Mouse (Mus musculus): ENCODE data around the gene Slc22a15. TPM values are rescaled to one million over a fixed set of nuclear protein-coding genes. Genes with fewer than 3 reads are reported as not detected.

Slc22a15 gene
- polyA plus RNA-seq, 1 experiment from 2014 or later: 4.1 TPM

DNA sequence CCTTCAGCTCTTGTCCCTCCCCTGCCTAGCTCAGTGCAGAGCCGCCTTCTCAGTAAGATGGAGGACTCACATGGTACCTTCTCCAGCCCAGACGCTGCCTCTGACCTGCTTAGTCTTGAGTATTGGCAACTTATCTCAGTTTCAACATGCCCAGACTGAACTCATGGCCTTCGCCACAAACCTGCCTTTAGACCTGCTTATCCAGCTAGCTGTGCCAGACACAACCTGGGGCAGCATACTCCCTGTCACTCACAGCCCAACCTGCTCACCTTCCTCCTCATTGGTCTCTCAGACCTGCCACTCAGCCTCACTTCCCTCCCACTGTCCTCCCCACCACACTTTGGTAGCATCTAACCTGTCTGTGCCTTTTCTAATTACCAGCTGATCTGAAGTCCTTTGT, 108.2 kb downstream of the Slc22a15 start:
- DNase-seq (ENCODE audit: low spot score) (no peak), ATAC-seq (ENCODE audit: low FRiP score, low TSS enrichment) (peak; percentile 9; the same call in 1 of the 2 replicates)
- no peak overlapping the region for H3K4me3 ChIP-seq (ENCODE audit: low read depth, low read length)
- no peak overlapping the region for H3K27ac ChIP-seq (replicated peaks)
- TF ChIP-seq CTCF (IDR thresholded peaks at IDR 0.05; ENCODE audit: low read depth): no peak
- TF ChIP-seq EP300 (optimal IDR thresholded peaks at IDR 0.05): no peak
- H3K4me1 ChIP-seq (replicated peaks; ENCODE audit: control insufficient read depth, insufficient read depth): no peaks in the 10 kb centered on the region
- H3K9ac ChIP-seq (ENCODE audit: low read length): no peak overlapping the region
- no peaks in the 10 kb centered on the region for H3K36me3 ChIP-seq (ENCODE audit: control insufficient read depth, insufficient read depth, low read length)
- H3K27me3 ChIP-seq (ENCODE audit: control insufficient read depth, insufficient read depth, low read length): no peaks in the 10 kb centered on the region
- no peaks in the 10 kb centered on the region for H3K9me3 ChIP-seq (ENCODE audit: control insufficient read depth, low read length)
- H3K4me2 ChIP-seq (replicated peaks; ENCODE audit: low read depth): no peak overlapping the region
- 62% methylated on average over 3 of the region's 3 CpGs for WGBS

DNA sequence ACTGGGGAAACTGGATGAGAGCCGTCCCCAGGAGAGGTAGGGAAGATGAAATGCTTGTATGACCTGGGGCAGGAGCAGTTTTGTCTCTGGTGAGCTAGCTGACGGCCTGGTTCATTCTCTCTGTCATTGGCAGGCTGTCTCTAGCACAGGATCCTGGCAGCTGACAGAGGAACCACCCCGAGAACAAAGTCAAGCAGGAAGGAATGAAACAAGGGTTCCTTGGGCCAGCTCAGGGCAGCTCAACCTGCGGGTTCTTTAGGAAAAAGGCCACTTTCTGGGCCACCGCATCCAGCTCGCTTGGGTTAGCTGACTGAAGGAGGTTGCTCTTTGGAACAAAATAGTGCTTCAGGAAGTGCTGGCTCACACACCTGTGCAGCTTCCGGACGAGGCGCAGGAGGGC, 109.5 kb downstream of the Slc22a15 start:
- no peak for DNase-seq (ENCODE audit: low spot score)
- 76% methylated on average over 9 of the region's 9 CpGs for WGBS
- Histone ChIP-seq H3K4me1 (replicated peaks; ENCODE audit: control insufficient read depth, insufficient read depth) (no peaks in the 10 kb centered on the region), H3K27ac (replicated peaks) (no peak overlapping the region), H3K36me3 (ENCODE audit: control insufficient read depth, insufficient read depth, low read length) (no peaks in the 10 kb centered on the region), H3K4me2 (replicated peaks; ENCODE audit: low read depth) (no peak overlapping the region), H3K4me3 (ENCODE audit: low read depth, low read length) (no peak overlapping the region), H3K9ac (ENCODE audit: low read length) (no peak overlapping the region), H3K9me3 (ENCODE audit: control insufficient read depth, low read length) (no peaks in the 10 kb centered on the region), H3K27me3 (ENCODE audit: control insufficient read depth, insufficient read depth, low read length) (no peaks in the 10 kb centered on the region)
- TF ChIP-seq EP300 (optimal IDR thresholded peaks at IDR 0.05) (no peak), CTCF (IDR thresholded peaks at IDR 0.05; ENCODE audit: low read depth) (no peak)
- ATAC-seq (ENCODE audit: low FRiP score, low TSS enrichment): no peak

DNA sequence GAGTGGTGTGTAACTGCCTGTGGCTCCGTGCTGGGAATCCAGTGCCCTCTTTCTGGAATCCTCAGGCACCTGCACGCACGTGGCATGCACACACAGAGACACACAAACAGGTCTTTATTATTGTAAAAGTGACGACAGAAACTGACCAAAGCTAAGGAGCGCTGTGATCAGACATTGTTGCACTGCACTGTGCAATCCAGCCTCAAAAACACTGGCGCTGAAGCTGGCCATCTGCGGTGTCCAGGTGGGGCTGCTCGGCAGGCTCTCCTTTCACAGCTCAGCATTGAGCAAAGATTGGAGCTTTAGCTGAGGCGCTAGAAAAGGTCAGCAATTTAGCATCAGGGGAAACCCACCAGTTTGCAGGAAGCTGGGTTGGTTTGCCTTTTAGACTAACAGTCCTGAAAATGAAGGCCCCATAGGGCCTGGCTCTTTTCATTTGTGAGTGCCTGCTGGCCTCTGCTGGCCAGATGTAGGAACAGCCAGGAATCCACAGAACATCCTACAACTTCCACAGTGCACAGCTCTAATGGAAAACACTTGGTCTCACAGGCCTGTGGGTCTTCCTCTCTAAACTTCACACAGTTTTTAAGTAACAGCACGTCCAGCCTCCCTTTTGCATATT, 111.8 kb downstream of the Slc22a15 start:
- no peaks in the 10 kb centered on the region for H3K27me3 ChIP-seq (ENCODE audit: control insufficient read depth, insufficient read depth, low read length)
- no peaks in the 10 kb centered on the region for H3K9me3 ChIP-seq (ENCODE audit: control insufficient read depth, low read length)
- H3K4me1 ChIP-seq (replicated peaks; ENCODE audit: control insufficient read depth, insufficient read depth): no peaks in the 10 kb centered on the region
- TF ChIP-seq CTCF (IDR thresholded peaks at IDR 0.05; ENCODE audit: low read depth) (peak; percentile 97), EP300 (optimal IDR thresholded peaks at IDR 0.05) (no peak)
- no peak overlapping the region for H3K27ac ChIP-seq (replicated peaks)
- ATAC-seq (ENCODE audit: low FRiP score, low TSS enrichment) (peak; percentile 76), DNase-seq (ENCODE audit: low spot score) (peak; percentile 75)
- H3K36me3 ChIP-seq (ENCODE audit: control insufficient read depth, insufficient read depth, low read length): no peaks in the 10 kb centered on the region
- WGBS: 62% methylated on average over 10 of the region's 10 CpGs
- no peak overlapping the region for H3K9ac ChIP-seq (ENCODE audit: low read length)
- H3K4me3 ChIP-seq (ENCODE audit: low read depth, low read length): no peak overlapping the region
- H3K4me2 ChIP-seq (replicated peaks; ENCODE audit: low read depth): no peak overlapping the region

DNA sequence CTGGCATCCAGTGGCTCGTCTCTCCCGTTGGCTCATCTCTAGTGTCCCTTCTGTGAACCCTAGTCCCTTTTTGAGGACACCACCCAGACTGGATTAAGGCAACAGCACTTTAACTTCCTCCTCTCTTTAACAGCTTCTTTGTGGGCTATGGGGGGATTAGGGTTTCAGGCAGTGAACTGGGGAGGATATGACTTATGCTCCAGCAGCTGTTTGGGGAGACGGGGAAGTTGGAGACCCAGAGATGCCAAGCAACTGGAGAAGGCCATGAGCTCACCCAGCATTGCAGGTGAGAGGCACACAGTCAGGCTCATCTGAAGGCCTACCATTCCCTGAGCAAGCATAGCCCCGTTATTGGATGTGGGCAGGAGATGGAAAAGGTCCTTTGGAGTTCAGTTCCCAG, 112.3 kb downstream of the Slc22a15 start:
- no peaks in the 10 kb centered on the region for H3K4me1 ChIP-seq (replicated peaks; ENCODE audit: control insufficient read depth, insufficient read depth)
- DNase-seq (ENCODE audit: low spot score) (no peak), ATAC-seq (ENCODE audit: low FRiP score, low TSS enrichment) (no peak)
- TF ChIP-seq CTCF (IDR thresholded peaks at IDR 0.05; ENCODE audit: low read depth): no peak
- no peak for TF ChIP-seq EP300 (optimal IDR thresholded peaks at IDR 0.05)
- WGBS: 54% methylated on average over 4 of the region's 4 CpGs
- H3K9ac ChIP-seq (ENCODE audit: low read length): no peak overlapping the region
- no peaks in the 10 kb centered on the region for H3K36me3 ChIP-seq (ENCODE audit: control insufficient read depth, insufficient read depth, low read length)
- no peaks in the 10 kb centered on the region for H3K27me3 ChIP-seq (ENCODE audit: control insufficient read depth, insufficient read depth, low read length)
- H3K4me3 ChIP-seq (ENCODE audit: low read depth, low read length): no peak overlapping the region
- H3K9me3 ChIP-seq (ENCODE audit: control insufficient read depth, low read length): no peaks in the 10 kb centered on the region
- H3K4me2 ChIP-seq (replicated peaks; ENCODE audit: low read depth): no peak overlapping the region
- H3K27ac ChIP-seq (replicated peaks): no peak overlapping the region

GRCm38 (mm10) chr3:101807646-101808045, 116.6 kb downstream of the Slc22a15 start:
- Histone ChIP-seq H3K9me3 (ENCODE audit: control insufficient read depth, low read length) (no peaks in the 10 kb centered on the region), H3K36me3 (ENCODE audit: control insufficient read depth, insufficient read depth, low read length) (no peaks in the 10 kb centered on the region), H3K27me3 (ENCODE audit: control insufficient read depth, insufficient read depth, low read length) (no peaks in the 10 kb centered on the region), H3K4me1 (replicated peaks; ENCODE audit: control insufficient read depth, insufficient read depth) (no peaks in the 10 kb centered on the region), H3K4me3 (ENCODE audit: low read depth, low read length) (no peak overlapping the region), H3K27ac (replicated peaks) (no peak overlapping the region), H3K9ac (ENCODE audit: low read length) (no peak overlapping the region), H3K4me2 (replicated peaks; ENCODE audit: low read depth) (no peak overlapping the region)
- ATAC-seq (ENCODE audit: low FRiP score, low TSS enrichment) (no peak), DNase-seq (ENCODE audit: low spot score) (no peak)
- TF ChIP-seq EP300 (optimal IDR thresholded peaks at IDR 0.05) (no peak), CTCF (IDR thresholded peaks at IDR 0.05; ENCODE audit: low read depth) (no peak)
- WGBS: 72% methylated on average over 6 of the region's 6 CpGs

GRCm38 (mm10) chr3:101806941-101807340, 117.3 kb downstream of the Slc22a15 start:
- no peak for ATAC-seq (ENCODE audit: low FRiP score, low TSS enrichment)
- Histone ChIP-seq H3K9ac (ENCODE audit: low read length) (no peak overlapping the region), H3K36me3 (ENCODE audit: control insufficient read depth, insufficient read depth, low read length) (no peaks in the 10 kb centered on the region), H3K4me3 (ENCODE audit: low read depth, low read length) (no peak overlapping the region), H3K27me3 (ENCODE audit: control insufficient read depth, insufficient read depth, low read length) (no peaks in the 10 kb centered on the region), H3K4me2 (replicated peaks; ENCODE audit: low read depth) (no peak overlapping the region), H3K27ac (replicated peaks) (no peak overlapping the region), H3K9me3 (ENCODE audit: control insufficient read depth, low read length) (no peaks in the 10 kb centered on the region), H3K4me1 (replicated peaks; ENCODE audit: control insufficient read depth, insufficient read depth) (no peaks in the 10 kb centered on the region)
- 32% methylated on average over 4 of the region's 4 CpGs for WGBS
- DNase-seq (ENCODE audit: low spot score): no peak
- TF ChIP-seq EP300 (optimal IDR thresholded peaks at IDR 0.05): no peak
- TF ChIP-seq CTCF (IDR thresholded peaks at IDR 0.05; ENCODE audit: low read depth): no peak
